Mouse (Mus musculus): ENCODE results near the gene Ubr3.
"Not testable (repeated sequence)": the region's sequence is repeated elsewhere in the genome, so short reads cannot be mapped to it uniquely, and the experiment has no call there.

Gene Ubr3

DNA sequence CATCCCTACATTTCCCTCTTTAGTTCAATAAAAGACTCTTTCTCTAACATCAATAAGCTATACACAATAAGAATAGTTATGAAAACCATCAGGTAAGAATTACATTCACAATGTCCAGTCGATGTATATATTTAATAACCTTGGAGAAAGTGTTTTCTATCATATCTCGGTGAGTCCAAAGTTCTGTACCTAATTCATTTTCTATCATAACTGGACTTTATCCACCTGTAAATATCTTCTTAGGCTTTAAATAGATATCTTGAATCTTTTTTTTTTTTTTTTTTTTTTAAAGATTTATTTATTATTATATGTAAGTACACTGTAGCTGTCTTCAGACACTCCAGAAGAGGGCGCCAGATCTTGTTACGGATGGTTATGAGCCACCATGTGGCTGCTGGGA, 10.3 kb downstream of the Ubr3 start:
- not testable (repeated sequence) for DNase-seq (ENCODE audit: low spot score in 2 of 2)

GRCm38 (mm10) chr2:69912801-69913200, 15.8 kb downstream of the Ubr3 start:
- no peak for DNase-seq (ENCODE audit: low spot score in 2 of 2)

DNA sequence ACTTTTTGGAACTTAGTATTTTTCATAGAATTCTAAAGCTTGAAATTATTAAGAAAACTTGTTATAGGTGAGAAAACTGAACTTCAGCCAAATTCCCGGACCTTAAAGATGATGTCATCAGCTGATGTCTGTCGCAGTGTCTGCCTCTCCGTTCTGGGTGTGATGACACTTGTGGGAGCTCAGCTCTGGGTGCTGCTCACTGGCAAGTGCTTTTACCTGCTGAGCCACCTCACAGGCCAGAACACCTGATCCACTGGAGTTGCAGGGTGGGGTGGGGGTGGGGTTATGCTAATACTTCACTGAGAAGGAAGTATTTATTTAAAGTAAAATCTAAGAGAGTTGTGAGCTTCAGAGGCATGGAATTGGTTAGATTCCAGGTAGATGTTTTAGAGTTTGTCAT, 20.3 kb downstream of the Ubr3 start:
- no peak for DNase-seq (ENCODE audit: low spot score in 2 of 2)

- no peak for DNase-seq (ENCODE audit: low spot score in 2 of 2)
These were observed 27.9 kb downstream of the Ubr3 start for GRCm38 (mm10) chr2:69924943-69925342.

DNA sequence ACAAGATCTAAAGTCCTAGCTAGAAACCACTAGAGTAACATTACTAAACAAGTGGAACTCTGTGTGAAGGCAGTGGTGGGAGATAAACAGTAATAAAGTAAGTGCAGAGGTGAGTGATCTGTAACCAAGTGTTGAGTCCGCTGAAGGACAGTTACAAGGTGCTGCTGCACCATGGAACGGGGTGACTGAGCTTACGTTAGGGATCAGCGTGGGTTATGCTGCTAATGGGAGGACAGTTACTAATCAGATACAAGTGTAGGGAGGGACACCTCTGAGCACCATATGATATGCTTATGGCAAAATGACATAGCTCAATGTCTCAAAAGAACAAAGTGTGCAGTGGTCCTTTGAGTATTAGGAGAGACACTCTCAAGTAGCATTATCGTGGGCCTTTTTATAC, 39.3 kb downstream of the Ubr3 start:
- no peak for DNase-seq (ENCODE audit: low spot score in 2 of 2)

DNA sequence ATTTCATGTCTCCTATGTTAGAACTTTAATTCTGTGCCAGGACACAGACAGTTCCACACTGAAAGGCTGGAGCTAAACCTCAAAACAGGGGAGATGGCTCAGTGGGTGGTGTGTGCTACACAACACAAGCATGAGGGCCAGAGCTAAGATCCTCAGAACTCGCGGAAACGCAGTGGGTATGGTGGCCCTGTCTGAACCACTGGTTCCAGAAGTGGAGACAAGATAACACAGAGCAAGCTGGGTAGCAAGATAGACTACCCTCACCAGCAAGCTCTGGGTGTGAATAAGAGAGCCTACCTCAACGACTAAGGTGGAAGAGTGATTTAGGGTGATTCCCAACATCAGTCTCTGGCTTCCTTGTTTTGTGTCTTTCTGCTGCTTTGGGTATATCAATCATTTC, 42.2 kb downstream of the Ubr3 start:
- peak; percentile 10 to 12 for DNase-seq (ENCODE audit: low spot score in 2 of 2)

- DNase-seq (ENCODE audit: low spot score in 2 of 2), result no peak
These were observed 42.6 kb downstream of the Ubr3 start for GRCm38 (mm10) chr2:69939649-69940048.

DNA sequence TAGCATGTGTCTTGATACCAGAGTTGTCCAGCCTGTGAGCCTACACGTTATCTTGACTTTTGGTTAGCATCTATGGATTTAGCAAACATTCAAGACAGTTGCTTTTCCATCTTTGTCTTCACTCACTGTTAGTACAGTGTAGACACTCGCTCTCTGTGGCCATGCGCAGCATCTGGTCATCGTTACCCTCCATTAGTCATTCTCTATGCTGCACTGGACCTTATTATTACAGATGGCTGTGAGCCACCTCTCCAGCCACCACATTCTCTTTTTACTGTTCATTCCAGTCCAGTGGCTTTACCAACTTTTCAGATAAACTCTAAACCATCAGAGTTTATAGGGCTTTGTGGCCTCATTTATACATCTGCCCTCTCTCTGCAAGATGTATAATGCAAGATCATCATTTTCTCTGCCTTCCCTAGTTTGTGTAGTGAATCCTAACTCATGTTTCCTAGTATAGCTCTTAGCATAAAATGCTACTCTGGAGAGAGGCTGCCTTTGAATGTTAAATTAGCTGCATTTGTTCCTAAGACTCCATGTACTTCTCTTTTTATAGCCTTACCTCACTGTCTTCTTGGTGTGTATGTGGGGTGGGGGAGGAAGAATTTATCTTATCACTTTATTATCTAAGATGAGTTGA, 44.5 kb downstream of the Ubr3 start:
- DNase-seq (ENCODE audit: low spot score in 2 of 2), result no peak

GRCm38 (mm10) chr2:69952849-69953248, 55.8 kb downstream of the Ubr3 start:
- no peak for DNase-seq (ENCODE audit: low spot score in 2 of 2)

GRCm38 (mm10) chr2:69955635-69956034, 58.6 kb downstream of the Ubr3 start:
- DNase-seq (ENCODE audit: low spot score in 2 of 2), result no peak

DNA sequence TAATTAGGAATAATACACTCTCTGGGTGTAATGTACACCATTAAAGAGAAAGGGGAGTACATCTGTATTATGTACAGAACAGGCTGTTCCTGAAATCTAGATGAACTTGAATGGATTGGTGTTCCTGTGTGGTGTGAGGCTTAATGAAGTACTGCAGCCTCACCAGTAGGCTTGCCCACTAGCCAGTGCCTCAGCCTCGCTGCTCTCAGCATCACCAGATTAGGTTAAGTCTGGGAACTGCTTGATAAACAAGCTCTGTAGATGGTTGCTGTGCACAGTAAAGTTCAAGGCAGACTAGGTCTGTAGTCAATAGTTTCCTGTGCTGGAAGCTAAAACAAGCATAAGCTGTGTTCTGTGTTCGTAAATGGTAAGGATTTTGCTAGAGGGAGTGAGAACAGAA, 60.6 kb downstream of the Ubr3 start:
- no peak for DNase-seq (ENCODE audit: low spot score in 2 of 2)

DNA sequence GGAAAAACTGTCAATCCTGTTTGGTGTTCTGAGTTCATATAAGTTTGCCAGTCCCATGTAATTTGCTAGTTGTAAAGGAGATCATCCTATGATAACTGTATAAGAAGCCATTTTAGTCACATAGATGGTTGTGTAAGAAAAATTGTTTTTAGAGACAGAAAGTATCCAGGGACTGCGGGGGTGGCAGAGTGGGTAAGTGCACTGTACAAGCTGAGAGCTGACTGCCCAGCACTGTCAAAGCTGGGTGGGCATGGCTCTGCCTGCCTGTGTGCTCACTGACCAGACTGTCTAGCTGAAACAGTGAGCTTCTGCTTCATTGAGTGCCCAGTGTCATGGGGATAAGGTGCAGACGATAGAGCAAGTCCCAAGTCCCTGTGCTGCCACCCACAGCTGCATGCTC, 77.8 kb downstream of the Ubr3 start:
- DNase-seq (ENCODE audit: low spot score in 2 of 2), result no peak

DNA sequence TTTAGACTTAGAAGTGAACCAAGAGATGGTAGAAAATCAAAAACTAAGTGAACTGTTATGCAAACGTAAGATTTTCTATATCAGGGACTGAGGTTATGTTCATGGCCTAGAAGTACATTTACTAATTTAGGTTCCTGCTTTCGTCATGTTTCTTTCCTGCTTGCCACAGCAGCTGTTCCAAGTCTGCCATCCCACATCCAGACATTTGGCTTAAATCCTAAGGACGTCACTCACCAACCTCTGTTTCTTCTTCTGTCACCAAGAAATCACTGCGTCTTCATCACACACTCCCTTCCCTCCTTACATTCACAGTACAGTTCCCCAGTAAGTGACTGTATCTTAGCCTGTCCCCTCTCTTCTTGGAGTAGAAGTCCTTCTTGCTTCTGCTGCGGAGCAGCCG, 92.2 kb downstream of the Ubr3 start:
- DNase-seq (ENCODE audit: low spot score in 2 of 2), result no peak

- no peak for DNase-seq (ENCODE audit: low spot score in 2 of 2)
These were observed 93.6 kb downstream of the Ubr3 start for GRCm38 (mm10) chr2:69990647-69991046.

- not testable (repeated sequence) for DNase-seq (ENCODE audit: low spot score in 2 of 2)
These were observed 97.2 kb downstream of the Ubr3 start for GRCm38 (mm10) chr2:69994082-69994736.

- no peak for DNase-seq (ENCODE audit: low spot score in 2 of 2)
These were observed 97.7 kb downstream of the Ubr3 start for GRCm38 (mm10) chr2:69994779-69995178.

DNA sequence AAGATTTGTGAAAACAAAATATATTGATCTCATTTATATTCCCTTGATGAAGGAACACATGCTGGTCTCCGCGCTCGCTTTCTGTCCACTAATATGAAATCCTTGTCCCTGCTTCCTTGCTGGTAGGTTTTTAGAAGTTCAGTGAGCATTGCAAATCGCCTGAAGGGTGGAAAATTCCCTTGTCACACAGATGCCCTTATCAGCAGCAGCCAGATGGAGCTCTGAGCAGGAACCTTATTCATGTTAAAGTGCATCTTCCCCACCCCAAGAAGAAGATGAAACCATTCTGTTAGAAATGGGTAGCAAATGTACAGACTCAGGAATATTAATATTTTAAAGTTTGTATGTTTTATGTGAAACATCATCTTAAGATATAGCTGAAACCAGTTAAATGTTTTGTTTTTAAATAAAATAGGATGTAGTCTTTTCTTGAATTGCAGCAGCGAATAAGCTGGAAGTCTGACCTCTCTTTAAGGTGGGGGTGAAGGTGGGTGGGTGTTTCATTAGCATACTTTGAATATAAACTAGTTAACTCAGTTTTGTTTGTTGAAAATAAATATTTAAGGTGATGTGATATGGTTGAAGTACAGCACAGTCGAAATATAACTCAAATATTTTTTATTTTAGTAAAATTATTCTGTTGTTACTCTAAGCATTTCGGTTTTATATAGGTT, 102.2 kb downstream of the Ubr3 start:
- DNase-seq (ENCODE audit: low spot score in 2 of 2), result peak; percentile 48 to 74

GRCm38 (mm10) chr2:70000316-70000715, 103.3 kb downstream of the Ubr3 start:
- DNase-seq (ENCODE audit: low spot score in 2 of 2), result no peak

DNA sequence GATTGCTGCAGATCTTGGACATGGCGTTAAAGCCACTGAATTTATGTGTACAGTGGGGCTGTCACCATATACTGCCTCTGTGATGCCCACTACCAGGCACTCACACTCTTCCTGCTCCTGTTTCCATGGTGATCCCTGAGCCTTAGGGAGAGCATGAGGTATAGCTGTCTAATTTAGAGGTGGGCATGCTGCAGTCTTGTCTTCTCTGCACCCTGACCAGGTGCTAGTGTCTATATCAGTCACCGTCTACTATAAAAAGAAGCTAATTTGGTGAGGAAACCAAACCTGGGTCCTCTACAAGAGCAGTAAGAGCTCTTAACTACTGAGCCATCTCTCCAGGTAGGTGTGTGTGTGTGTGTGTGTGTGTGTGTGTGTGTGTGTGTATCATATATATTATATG, 109.4 kb downstream of the Ubr3 start:
- no peak for DNase-seq (ENCODE audit: low spot score in 2 of 2)

GRCm38 (mm10) chr2:70012941-70013340, 115.9 kb downstream of the Ubr3 start:
- DNase-seq (ENCODE audit: low spot score in 2 of 2), result no peak

- no peak for DNase-seq (ENCODE audit: low spot score in 2 of 2)
These were observed 121.2 kb downstream of the Ubr3 start for GRCm38 (mm10) chr2:70018236-70018635.

- DNase-seq (ENCODE audit: low spot score in 2 of 2), result peak in 1 of 2 experiments; percentile 13
These were observed 127.4 kb downstream of the Ubr3 start for GRCm38 (mm10) chr2:70024454-70024853.

- no peak for DNase-seq (ENCODE audit: low spot score in 2 of 2)
These were observed 128.7 kb downstream of the Ubr3 start for GRCm38 (mm10) chr2:70025711-70026110.

Data from spleen, postnatal 36 days (tissue).